Mouse (Mus musculus): ENCODE results near the gene Cmtr2. TPM values are rescaled to one million over a fixed set of nuclear protein-coding genes. Genes with fewer than 3 reads are reported as not detected.

The Cmtr2 gene
- polyA plus RNA-seq, 1 experiment from 2014 or later, result 8.6 TPM

GRCm38 (mm10) chr8:110265796-110266305 is 50.4 kb downstream of the Cmtr2 start:
- DNase-seq (ENCODE audit: low read depth, low spot score) (no peak), ATAC-seq (no peak)
- POLR2A ChIA-PET, result no interaction called here
- peaks cover 33% of the 10 kb centered on the region for H3K27me3 ChIP-seq
- no peak for TF ChIP-seq CTCF (IDR thresholded peaks at IDR 0.05)
- CTCF ChIA-PET, result no interaction called here
- in situ Hi-C loops (cut with MboI; ENCODE audit: low pct_unique_long_range_greater_than_20kb), result no loop called here

GRCm38 (mm10) chr8:110266741-110267140 is 51.3 kb downstream of the Cmtr2 start, which contains the start of gene Hydin:
Hydin (plus strand) TSS chr8:110266977.
- ATAC-seq, result no peak
- in situ Hi-C loops (cut with MboI; ENCODE audit: low pct_unique_long_range_greater_than_20kb), result no loop called here
- DNase-seq (ENCODE audit: low read depth, low spot score), result no peak
- TF ChIP-seq CTCF (IDR thresholded peaks at IDR 0.05), result no peak
- CTCF ChIA-PET, result no interaction called here
- POLR2A ChIA-PET, result no interaction called here
- peaks cover 32% of the 10 kb centered on the region for H3K27me3 ChIP-seq

GRCm38 (mm10) chr8:110267268-110267667 is 51.8 kb downstream of the Cmtr2 start:
- DNase-seq (ENCODE audit: low read depth, low spot score) (no peak), ATAC-seq (no peak)
- ChIA-PET CTCF (no interaction called here), POLR2A (no interaction called here)
- in situ Hi-C loops (cut with MboI; ENCODE audit: low pct_unique_long_range_greater_than_20kb), result no loop called here
- no peak for TF ChIP-seq CTCF (IDR thresholded peaks at IDR 0.05)
- peaks cover 32% of the 10 kb centered on the region for H3K27me3 ChIP-seq

GRCm38 (mm10) chr8:110270659-110271058 is 55.2 kb downstream of the Cmtr2 start:
- POLR2A ChIA-PET, result no interaction called here
- ATAC-seq (no peak), DNase-seq (ENCODE audit: low read depth, low spot score) (no peak)
- no peak for TF ChIP-seq CTCF (IDR thresholded peaks at IDR 0.05)
- CTCF ChIA-PET, result no interaction called here
- in situ Hi-C loops (cut with MboI; ENCODE audit: low pct_unique_long_range_greater_than_20kb), result no loop called here
- peaks cover 24% of the 10 kb centered on the region for H3K27me3 ChIP-seq

GRCm38 (mm10) chr8:110273394-110273793 is 57.9 kb downstream of the Cmtr2 start:
- ChIA-PET CTCF (interaction anchor here (1.0 kb wide), 1 partner anchor 54 kb away, joined by 3 read pairs; no protein-coding TSS in a partner anchor), POLR2A (no interaction called here)
- DNase-seq (ENCODE audit: low read depth, low spot score), result no peak
- in situ Hi-C loops (cut with MboI; ENCODE audit: low pct_unique_long_range_greater_than_20kb), result no loop called here
- peaks cover 15% of the 10 kb centered on the region for H3K27me3 ChIP-seq
- TF ChIP-seq CTCF (IDR thresholded peaks at IDR 0.05), result peak; percentile 51
- no peak for ATAC-seq

Other genes starting within 250 kb of the Cmtr2 start
- gene Tat, start 225.2 kb upstream of the Cmtr2 start, polyA plus RNA-seq (2021), result 0.04 TPM
- gene Chst4, start 175.9 kb upstream of the Cmtr2 start, polyA plus RNA-seq (2021), result not detected
- 4.2 TPM for gene Zfp612, start 135.9 kb upstream of the Cmtr2 start, polyA plus RNA-seq (2021)
- gene Gm21964, start 114.5 kb upstream of the Cmtr2 start, polyA plus RNA-seq (2021), result not detected
- gene Gm17720, start 112.9 kb upstream of the Cmtr2 start, polyA plus RNA-seq (2021), result not detected
- not detected for gene Calb2, start 47.5 kb upstream of the Cmtr2 start, polyA plus RNA-seq (2021)
- 0.10 TPM for gene Hydin, start 51.3 kb downstream of the Cmtr2 start, polyA plus RNA-seq (2021)